Mouse (Mus musculus) ES-CJ7 (cell line): ENCODE data around the gene Phyh.

Source experiments
- DNase-seq: peaks from one replicate; pipeline ENCODE4 v3.0.0; 2011; ENCODE audit warnings: low read depth, low spot score

Phyh gene

GRCm38 (mm10) chr2:4918860-4919739 lies at the start of gene Phyh:
Gene Phyh, plus strand, starts transcription at chr2:4919019.
- peak; percentile 95 for DNase-seq

GRCm38 (mm10) chr2:4872740-4873139 lies 46.1 kb upstream of the Phyh start:
- peak; percentile 54 for DNase-seq

DNA sequence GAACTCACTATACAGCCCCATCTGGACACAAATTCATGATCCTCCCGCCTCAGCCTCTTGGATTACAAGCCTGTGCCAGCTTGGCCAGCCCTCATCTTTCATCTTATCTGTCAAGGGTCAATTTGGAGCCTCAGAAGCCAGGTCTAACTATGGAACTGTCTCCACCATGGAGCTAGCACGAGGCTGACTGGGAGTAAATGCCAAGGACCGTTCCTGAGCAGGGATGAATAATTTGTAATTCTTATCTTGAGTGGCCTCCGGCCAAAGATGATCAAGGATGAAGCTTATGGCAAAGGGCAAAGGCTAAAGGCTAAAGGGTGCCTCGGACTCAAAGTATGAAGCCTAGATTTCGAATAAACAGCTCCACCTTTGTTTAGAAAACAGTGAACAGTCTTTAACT lies 45.5 kb upstream of the Phyh start:
- no peak for DNase-seq

DNA sequence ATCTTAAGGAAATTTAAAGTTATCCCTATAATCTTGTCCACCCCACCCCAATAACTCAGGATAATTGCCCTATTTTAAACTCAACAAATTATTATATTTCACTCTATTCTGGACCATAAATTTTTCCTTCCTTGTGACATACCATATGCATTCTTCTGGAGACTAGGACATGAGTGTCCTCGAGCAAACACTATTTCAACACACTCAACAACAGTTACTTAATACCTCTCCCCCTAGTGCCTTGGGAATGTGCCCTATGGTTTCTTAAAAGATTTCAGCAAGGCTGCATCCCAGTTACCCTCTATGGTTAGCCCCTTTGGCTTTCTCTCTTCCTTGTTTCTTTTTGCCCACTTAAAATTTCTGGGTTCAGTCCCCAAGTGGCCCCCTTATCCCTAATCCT lies 43.7 kb upstream of the Phyh start:
- DNase-seq = no peak

DNA sequence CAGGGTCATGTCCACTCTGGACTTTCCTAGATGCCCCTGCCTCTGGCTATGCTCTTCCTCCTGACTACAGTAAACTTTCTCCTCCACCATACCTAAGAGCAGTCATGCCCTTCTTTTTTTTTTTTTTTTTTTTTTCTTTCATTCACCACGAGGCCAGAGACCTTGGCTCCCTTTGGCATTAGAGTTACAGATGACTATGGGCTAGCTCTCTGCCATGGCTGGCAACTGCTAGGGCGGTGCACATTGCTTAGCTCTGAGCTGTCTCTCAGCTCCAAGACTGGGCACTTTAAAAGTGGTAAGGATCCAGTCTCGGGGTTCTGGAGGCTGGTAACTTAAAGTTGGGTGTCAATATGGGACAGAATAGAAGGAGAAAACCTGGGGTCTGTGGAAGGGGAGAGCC lies 42.7 kb upstream of the Phyh start:
- no peak for DNase-seq

DNA sequence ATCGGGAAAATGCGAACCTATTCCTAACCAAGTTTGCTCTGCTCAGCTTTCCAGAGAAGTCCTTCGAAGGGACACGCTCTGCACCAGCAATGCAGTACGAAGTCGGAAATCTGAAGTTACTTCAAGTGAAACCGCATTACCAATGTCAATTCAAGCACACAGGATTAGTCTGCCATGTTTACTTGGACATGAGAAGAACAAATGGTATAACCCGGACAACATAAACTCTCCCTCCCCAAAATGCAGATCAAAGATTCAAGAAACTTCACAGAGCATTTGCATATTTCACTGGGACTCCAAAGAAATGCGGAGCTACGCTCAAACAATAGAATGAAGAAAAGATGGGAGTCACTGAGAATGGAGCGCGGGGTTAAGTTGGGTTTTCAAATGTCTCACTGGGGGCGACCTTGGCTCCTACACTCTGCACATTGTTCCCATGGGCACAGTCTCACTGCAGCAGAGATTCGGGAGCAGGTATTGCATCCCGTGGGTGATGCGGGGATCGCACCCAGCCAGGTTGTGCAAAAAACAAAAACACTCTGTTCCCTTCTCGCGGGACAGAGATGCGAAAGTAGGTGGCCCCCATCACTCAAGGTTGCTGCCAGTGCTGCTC lies 38.0 kb upstream of the Phyh start:
- DNase-seq = peak; percentile 77

GRCm38 (mm10) chr2:4881350-4882248 lies 37.2 kb upstream of the Phyh start, which contains the start of gene Sephs1:
Gene Sephs1, plus strand, starts transcription at chr2:4881564.
- DNase-seq = peak; percentile 62

- peak; percentile 82 for DNase-seq
These were observed 36.5 kb upstream of the Phyh start for GRCm38 (mm10) chr2:4882249-4882791.

- no peak for DNase-seq
These were observed 35.7 kb upstream of the Phyh start for GRCm38 (mm10) chr2:4883009-4883704.

GRCm38 (mm10) chr2:4886896-4887295 lies 31.9 kb upstream of the Phyh start:
- no peak for DNase-seq

- DNase-seq = no peak
These were observed 23.2 kb upstream of the Phyh start for GRCm38 (mm10) chr2:4895598-4895997.

- no peak for DNase-seq
These were observed 21.8 kb upstream of the Phyh start for GRCm38 (mm10) chr2:4896970-4897369.

GRCm38 (mm10) chr2:4900624-4901023 lies 18.2 kb upstream of the Phyh start:
- DNase-seq = no peak

DNA sequence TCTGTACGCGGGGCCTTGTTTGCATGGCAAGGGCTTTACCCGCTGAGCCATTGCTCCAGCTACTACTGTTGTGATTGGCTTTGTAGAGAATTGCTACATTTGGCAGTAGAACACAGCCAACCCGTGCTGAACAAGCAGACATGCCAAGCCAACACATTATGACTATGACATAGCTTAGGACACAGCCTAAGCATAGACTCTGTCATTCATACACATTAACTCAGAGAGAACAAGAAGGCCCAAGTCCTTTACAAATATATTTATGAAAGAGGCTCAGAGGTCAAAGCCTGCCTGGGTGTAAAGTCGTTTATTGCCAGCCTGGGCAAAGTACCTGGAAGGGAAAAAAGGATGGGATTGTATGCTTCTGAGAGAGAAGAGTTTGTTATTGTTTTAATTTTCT lies 16.5 kb upstream of the Phyh start:
- DNase-seq = no peak

DNA sequence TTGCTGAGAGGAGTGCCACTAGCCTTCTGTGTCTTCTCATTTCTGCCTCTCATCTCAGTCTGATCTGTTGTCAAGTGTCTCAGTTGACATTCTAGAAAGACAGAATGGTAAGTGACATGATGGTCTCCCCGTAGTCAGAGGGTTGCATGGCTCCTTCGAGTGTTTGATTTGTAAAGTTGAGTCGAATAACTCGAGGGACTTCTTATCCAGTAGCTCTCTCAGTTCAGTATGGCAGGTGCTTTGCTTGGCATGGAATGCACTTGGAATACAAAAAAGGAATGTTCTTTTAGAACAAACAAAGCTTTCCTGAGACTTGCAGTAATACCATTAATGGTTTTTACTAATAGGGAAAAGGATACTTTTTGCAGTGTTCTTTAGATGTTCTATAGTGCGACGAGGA lies 11.7 kb upstream of the Phyh start:
- DNase-seq = no peak

DNA sequence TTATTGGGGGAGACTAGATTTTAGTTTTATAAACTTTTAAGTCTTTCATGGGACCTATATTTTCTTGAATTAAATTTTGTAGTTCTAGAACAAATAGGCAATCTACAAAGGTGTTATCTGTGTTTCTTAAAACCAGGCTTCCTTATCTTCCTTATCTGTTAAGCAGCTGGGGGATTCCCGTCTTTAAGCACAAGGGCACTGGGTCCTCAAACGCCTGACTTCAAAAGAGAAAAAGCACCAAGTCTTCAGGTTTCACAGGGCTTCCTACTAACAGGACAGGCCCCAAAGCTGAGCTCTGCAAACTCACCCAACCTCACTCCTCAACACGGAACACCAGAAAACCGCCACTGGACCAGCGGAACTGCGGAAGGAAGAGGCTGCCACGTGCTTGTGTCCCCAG lies 10.9 kb upstream of the Phyh start:
- DNase-seq = no peak

DNA sequence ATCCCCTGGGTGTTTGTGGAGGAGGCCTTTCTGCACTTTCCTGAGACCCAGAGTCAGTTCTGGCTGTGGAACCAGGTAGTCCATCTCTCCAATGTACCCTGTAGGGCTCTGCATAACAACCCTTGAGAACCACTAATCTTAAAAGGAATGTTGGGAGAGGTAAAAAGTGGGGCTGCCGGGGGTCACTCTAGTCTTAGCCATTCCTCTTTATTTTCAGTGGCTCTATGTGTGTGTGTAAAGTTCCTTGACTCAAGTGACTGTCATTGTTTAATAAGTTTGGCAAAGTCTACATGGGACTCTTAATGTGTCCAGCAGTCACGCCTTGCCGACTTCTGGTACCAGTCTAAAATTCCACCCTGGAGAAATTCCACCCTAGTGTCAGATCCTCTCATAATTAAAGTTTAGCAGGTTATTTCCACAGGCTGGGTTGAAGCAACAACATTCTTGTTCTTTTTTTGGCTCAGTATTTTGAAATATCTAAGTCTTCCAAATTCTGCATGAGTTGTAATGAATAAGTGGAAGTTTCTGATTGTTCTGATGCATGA lies 10.0 kb upstream of the Phyh start:
- no peak for DNase-seq

DNA sequence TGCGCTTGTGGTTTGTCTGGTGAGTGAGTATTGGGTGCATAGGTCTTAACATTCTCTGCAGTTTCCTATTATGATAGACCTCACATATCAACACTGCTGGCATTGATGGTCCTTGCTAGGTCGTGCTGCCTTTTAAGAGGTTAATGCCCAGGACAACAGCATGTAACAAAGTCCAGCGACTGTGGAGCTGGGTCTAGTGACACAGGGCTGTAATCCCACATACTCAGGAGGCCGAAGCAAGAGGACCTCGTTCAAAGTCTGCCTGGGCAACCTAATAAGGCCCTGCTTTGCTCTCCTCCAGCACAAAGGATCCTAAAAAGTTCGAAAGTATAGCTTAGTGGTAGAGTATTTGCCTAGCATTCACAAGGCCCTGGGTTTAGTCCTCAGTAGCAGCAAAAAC lies 8.9 kb upstream of the Phyh start:
- DNase-seq = no peak

- DNase-seq = no peak
These were observed 8.3 kb upstream of the Phyh start for GRCm38 (mm10) chr2:4910521-4910920.

DNA sequence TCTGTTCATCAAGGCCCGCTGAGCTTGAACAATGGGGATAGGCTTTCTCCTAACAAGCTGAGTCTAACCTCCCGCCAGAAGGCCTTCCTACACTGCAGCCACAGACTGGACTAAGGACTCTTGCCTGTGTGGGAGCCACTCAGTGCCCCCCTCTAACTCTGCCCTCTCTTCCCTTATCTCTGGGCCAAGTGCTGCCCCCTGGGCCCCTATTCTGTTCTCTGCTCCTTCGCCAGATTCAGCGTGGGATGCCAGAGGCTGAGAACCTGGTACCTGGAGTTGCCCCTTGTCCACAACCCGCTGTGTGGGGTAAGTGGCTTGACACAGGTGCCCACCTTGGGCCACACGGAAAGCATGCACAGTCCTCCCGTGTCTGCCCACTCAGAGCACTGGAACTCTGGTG lies 4.9 kb upstream of the Phyh start:
- no peak for DNase-seq

GRCm38 (mm10) chr2:4916037-4916436 lies 2.8 kb upstream of the Phyh start:
- DNase-seq = peak; percentile 43
